Mouse (Mus musculus) hindbrain, embryonic 11.5 days (tissue): ENCODE data around the gene Ptpn1. TPM values are rescaled to one million over a fixed set of nuclear protein-coding genes. Genes with fewer than 3 reads are reported as not detected.
A peak's percentile ranks its signal among the peaks of the same experiment; 100 is the strongest.

Source experiments
- ATAC-seq: fragments of 200-750 bp; cut with Nextera tagmentation; 2 replicates; pipeline ENCODE4 v1.8.0; 2017; ENCODE audit warnings: mild to moderate bottlenecking, moderate TSS enrichment, moderate library complexity; ENCODE audit not compliant: low FRiP score
- DNase-seq: peaks from one replicate; pipeline ENCODE4 v3.0.0-alpha.2; 2015; ENCODE audit warnings: low spot score
- H3K27ac ChIP-seq: fragments of 300-500 bp; sonication (generic); 2 replicates; pipeline ENCODE4 v1.5.1; 2014; ENCODE audit warnings: mild to moderate bottlenecking, low read depth, low read length
- H3K27me3 ChIP-seq: fragments of 300-500 bp; sonication (generic); 2 replicates; pipeline ENCODE4 v1.6.1; 2014; ENCODE audit warnings: mild to moderate bottlenecking, low read length, moderate library complexity, mixed read lengths; ENCODE audit not compliant: control insufficient read depth, insufficient read depth
- H3K36me3 ChIP-seq: fragments of 300-500 bp; sonication (generic); 2 replicates; pipeline ENCODE4 v1.6.1; 2014; ENCODE audit warnings: mild to moderate bottlenecking, low read length, moderate library complexity, mixed read lengths; ENCODE audit not compliant: control insufficient read depth, insufficient read depth
- H3K4me1 ChIP-seq: fragments of 300-500 bp; sonication (generic); replicated peaks from 2 replicates; pipeline ENCODE4 v1.6.1; 2014; ENCODE audit warnings: low read length, mixed read lengths; ENCODE audit not compliant: control insufficient read depth, insufficient read depth
- H3K4me2 ChIP-seq: fragments of 300-500 bp; sonication (generic); replicated peaks from 2 replicates; pipeline ENCODE4 v1.6.1; 2014; ENCODE audit warnings: mild to moderate bottlenecking, low read depth, low read length
- H3K4me3 ChIP-seq: fragments of 300-500 bp; sonication (generic); 2 replicates; pipeline ENCODE4 v1.5.1; 2014; ENCODE audit warnings: low read depth, low read length
- H3K9ac ChIP-seq: fragments of 300-500 bp; sonication (generic); 2 replicates; pipeline ENCODE4 v1.6.1; 2014; ENCODE audit warnings: low read depth, low read length
- H3K9me3 ChIP-seq: fragments of 300-500 bp; sonication (generic); 2 replicates; pipeline ENCODE4 v1.6.1; 2016; ENCODE audit warnings: low read length; ENCODE audit not compliant: control insufficient read depth
- WGBS: fragments of 180-500 bp; shearing (Covaris S2); extraction: QIAGEN DNeasy Blood & Tissue Kit; methylation state at CpG from one replicate; pipeline ENCODE4 v1.1.7; 2014; 5-methylcytosine and 5-hydroxymethylcytosine counted together
- polyA plus RNA-seq: library from polyadenylated mRNA; unstranded; fragments of >200 nt; fragmentation: Nextera tagmentation; extraction: Ambion mirVana; gene quantifications from 2 replicates; pipeline ENCODE4 v1.2.1, GENCODE M21; 2014

The Ptpn1 gene
- polyA plus RNA-seq, 1 experiment from 2014 or later, result 90.3 TPM

GRCm38 (mm10) chr2:168006489-168006888 is 74.6 kb downstream of the Ptpn1 start:
- Histone ChIP-seq H3K27me3 (no peaks in the 10 kb centered on the region), H3K4me1 (0 out of 2 replicates have a peak, but pooled peaks cover 2% of the 10 kb centered on the region), H3K4me3 (no peak overlapping the region), H3K36me3 (no peaks in the 10 kb centered on the region), H3K27ac (no peak overlapping the region), H3K9ac (no peak overlapping the region), H3K4me2 (no peak overlapping the region), H3K9me3 (no peaks in the 10 kb centered on the region)
- DNase-seq (no peak), ATAC-seq (no peak)
- WGBS, result 87% methylated on average over 6 of the region's 6 CpGs

GRCm38 (mm10) chr2:168008132-168008531 is 76.3 kb downstream of the Ptpn1 start:
- no peak overlapping the region for H3K4me2 ChIP-seq
- DNase-seq (no peak), ATAC-seq (no peak)
- no peak overlapping the region for H3K4me3 ChIP-seq
- H3K4me1 ChIP-seq, result 0 out of 2 replicates have a peak, but pooled peaks cover 2% of the 10 kb centered on the region
- no peak overlapping the region for H3K27ac ChIP-seq
- WGBS, result 43% methylated on average over 3 of the region's 3 CpGs
- H3K27me3 ChIP-seq, result no peaks in the 10 kb centered on the region
- H3K9ac ChIP-seq, result no peak overlapping the region
- no peaks in the 10 kb centered on the region for H3K36me3 ChIP-seq
- no peaks in the 10 kb centered on the region for H3K9me3 ChIP-seq

- WGBS, result 35% methylated on average over 9 of the region's 9 CpGs
Observed at GRCm38 (mm10) chr2:168009936-168010668, 78.2 kb downstream of the Ptpn1 start, which contains the start of gene Ripor3. Ripor3 (minus strand) TSS chr2:168010618.

GRCm38 (mm10) chr2:168010893-168011292 is 79.0 kb downstream of the Ptpn1 start:
- no peak overlapping the region for H3K9ac ChIP-seq
- no peaks in the 10 kb centered on the region for H3K27me3 ChIP-seq
- H3K4me1 ChIP-seq, result 0 out of 2 replicates have a peak, but pooled peaks cover 2% of the 10 kb centered on the region
- DNase-seq, result peak; percentile 45
- ATAC-seq, result no peak
- no peak overlapping the region for H3K27ac ChIP-seq
- no peak overlapping the region for H3K4me3 ChIP-seq
- 43% methylated on average over 9 of the region's 11 CpGs for WGBS
- H3K36me3 ChIP-seq, result no peaks in the 10 kb centered on the region
- no peak overlapping the region for H3K4me2 ChIP-seq
- H3K9me3 ChIP-seq, result no peaks in the 10 kb centered on the region

More at GRCm38 (mm10) chr2:168009936-168010668, 78.2 kb downstream of the Ptpn1 start, which contains the start of gene Ripor3:
- Histone ChIP-seq H3K27me3 (no peaks in the 10 kb centered on the region), H3K27ac (no peak within 1 kb of the TSS), H3K4me3 (no peak within 1 kb of the TSS), H3K9ac (0 out of 2 replicates have a peak within 1 kb of the TSS, but pooled peaks have one; percentile 25), H3K4me1 (0 out of 2 replicates have a peak, but pooled peaks cover 2% of the 10 kb centered on the region), H3K36me3 (no peaks in the 10 kb centered on the region), H3K9me3 (no peaks in the 10 kb centered on the region), H3K4me2 (no peak within 1 kb of the TSS)
- DNase-seq, result peak; percentile 76
- no peak for ATAC-seq

- H3K4me3 ChIP-seq, result no peak overlapping the region
- no peaks in the 10 kb centered on the region for H3K27me3 ChIP-seq
- 26% methylated on average over 5 of the region's 5 CpGs for WGBS
- no peak for ATAC-seq
- DNase-seq, result peak; percentile 84
- H3K36me3 ChIP-seq, result no peaks in the 10 kb centered on the region
- no peaks in the 10 kb centered on the region for H3K9me3 ChIP-seq
- no peak overlapping the region for H3K27ac ChIP-seq
- H3K4me1 ChIP-seq, result no peaks in the 10 kb centered on the region
- no peak overlapping the region for H3K9ac ChIP-seq
- no peak overlapping the region for H3K4me2 ChIP-seq
Observed at GRCm38 (mm10) chr2:168016951-168017391, 85.1 kb downstream of the Ptpn1 start.

DNA sequence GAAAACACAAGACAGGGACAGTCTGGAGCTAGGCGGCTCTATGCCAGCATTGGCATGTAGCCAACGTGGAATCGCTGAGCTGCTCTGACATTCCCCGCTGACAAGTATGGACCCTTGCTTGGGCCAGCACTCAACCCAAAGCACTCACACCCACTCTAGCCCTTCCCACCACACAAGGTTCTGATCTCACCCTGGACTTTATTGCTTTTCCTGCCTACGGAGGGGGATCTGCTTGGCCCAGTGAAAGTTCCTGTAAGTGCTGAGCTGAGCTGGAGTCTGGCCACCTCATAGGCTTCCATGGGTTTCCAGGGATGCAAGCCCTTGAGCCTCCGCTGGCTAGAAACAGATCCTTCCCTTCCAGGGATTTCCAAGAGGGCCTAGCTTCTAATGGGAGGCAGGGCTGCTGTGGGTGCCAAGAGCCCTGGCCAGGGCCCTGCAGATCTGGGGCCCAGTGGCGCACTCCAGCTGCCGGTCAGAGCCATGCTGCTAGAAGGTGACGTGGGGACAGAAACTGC is 87.4 kb downstream of the Ptpn1 start:
- DNase-seq (no peak), ATAC-seq (no peak)
- Histone ChIP-seq H3K9ac (no peak overlapping the region), H3K36me3 (no peaks in the 10 kb centered on the region), H3K4me3 (no peak overlapping the region), H3K9me3 (no peaks in the 10 kb centered on the region), H3K27ac (no peak overlapping the region), H3K4me1 (no peaks in the 10 kb centered on the region), H3K4me2 (no peak overlapping the region), H3K27me3 (no peaks in the 10 kb centered on the region)
- WGBS, result 93% methylated on average over 9 of the region's 9 CpGs

DNA sequence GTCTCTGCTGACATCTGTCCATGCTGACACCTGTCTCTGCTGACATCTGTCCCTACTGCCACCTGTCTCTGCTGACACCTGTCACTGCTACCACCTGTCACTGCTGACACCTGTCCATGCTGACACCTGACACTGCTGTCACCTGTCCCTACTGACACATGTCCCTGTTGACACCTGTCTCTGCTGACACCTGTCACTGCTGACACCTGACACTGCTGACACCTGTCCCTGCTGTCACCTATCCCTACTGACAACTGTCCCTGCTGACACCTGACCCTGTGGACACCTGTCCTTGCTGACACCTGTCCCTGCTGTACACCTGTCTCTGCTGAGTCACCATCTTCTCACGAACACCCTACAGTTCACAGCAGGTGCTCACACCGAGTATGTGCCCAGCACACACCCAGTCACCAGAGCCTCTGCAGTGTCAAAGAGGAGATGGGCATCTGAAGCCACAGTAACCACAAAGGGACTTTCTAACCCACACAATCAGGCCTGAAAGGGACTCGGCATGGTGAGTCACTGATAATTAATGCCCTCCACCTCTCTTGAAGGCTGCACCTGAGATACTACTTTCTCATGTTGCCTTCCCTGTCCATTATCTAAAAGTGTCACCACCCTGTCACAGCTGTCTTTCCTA is 92.0 kb downstream of the Ptpn1 start:
- Histone ChIP-seq H3K4me2 (no peak overlapping the region), H3K9ac (no peak overlapping the region), H3K36me3 (no peaks in the 10 kb centered on the region), H3K4me1 (no peaks in the 10 kb centered on the region), H3K27ac (no peak overlapping the region), H3K27me3 (no peaks in the 10 kb centered on the region), H3K9me3 (no peaks in the 10 kb centered on the region), H3K4me3 (no peak overlapping the region)
- no peak for ATAC-seq
- no peak for DNase-seq
- 75% methylated on average over 3 of the region's 3 CpGs for WGBS

DNA sequence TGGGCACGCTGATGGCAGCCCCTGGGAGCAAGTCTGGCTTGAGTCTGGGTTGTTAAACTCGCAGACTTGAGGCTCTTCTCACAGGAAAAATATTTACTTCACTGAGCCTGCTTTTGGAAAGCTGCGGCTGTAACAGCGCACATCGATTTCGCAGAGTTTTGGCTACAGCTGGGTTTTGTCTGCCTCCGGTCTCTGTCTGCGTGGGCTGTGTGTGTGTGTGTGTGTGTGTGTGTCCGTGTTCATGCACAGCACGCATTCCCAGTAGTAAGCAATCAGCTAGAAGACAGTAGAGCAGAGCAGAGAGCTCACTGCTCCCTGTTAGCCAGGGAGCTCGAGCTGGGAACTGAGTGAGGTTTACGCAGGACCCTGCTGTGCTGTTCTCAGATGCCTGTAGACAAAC is 93.3 kb downstream of the Ptpn1 start:
- H3K4me3 ChIP-seq, result no peak overlapping the region
- H3K9me3 ChIP-seq, result no peaks in the 10 kb centered on the region
- no peak overlapping the region for H3K4me2 ChIP-seq
- DNase-seq, result no peak
- no peak overlapping the region for H3K9ac ChIP-seq
- WGBS, result 66% methylated on average over 12 of the region's 12 CpGs
- H3K36me3 ChIP-seq, result no peaks in the 10 kb centered on the region
- H3K27ac ChIP-seq, result no peak overlapping the region
- ATAC-seq, result no peak
- H3K4me1 ChIP-seq, result no peaks in the 10 kb centered on the region
- no peaks in the 10 kb centered on the region for H3K27me3 ChIP-seq
